Comparison of ENCODE assay signal across 9 mouse cellular contexts in the genomic region with DNA sequence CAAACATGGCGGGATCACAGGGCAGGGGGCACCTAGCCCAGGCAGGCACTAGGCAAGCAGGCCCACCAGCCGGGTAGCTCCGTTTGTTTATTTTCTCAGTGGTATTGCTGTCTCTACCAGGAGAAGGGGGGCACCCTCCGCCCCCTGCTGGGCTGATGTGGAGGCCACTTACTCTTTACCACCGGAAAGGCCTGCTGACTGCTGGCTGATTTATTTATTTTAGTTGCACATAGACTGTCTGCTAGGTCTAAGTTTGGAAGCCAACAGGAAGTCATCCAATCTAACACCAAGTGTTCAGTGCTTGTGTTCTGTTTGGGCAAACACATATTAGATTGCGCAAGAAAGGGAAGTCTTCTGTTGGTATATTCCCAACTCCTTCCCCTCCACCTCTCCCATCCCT.
DNase-seq lines count a peak whose midpoint lies in the region; ATAC-seq lines count a peak whose summit lies in the region.
"Had no signal": no experiment of that assay in that cellular context is flagged by ENCODE, and none has a peak within 500 bp of the region (broad histone marks: within the 10 kb centered on the region; RNA-seq: fewer than 3 reads in every experiment).

No protein-coding gene starts in this region.

- peaks cover 1% of the 10 kb centered on the region; the same call in 1 of the 2 replicates for H3K27me3 ChIP-seq in heart, embryonic 10.5 days (ENCODE audit: insufficient read depth, poor library complexity, severe bottlenecking)
- peaks cover 11% of the 10 kb centered on the region; the same call in 1 of the 2 replicates for H3K27me3 ChIP-seq in hindbrain, embryonic 13.5 days

- 30% methylated on average over 6 of the region's 6 CpGs for WGBS in heart, embryonic 10.5 days
- WGBS in hindbrain, embryonic 13.5 days, result 50% methylated on average over 6 of the region's 6 CpGs

- H3K27ac ChIP-seq in heart, embryonic 10.5 days, result peak overlapping the region; percentile 31; the same call in 1 of the 2 replicates
- no peak overlapping the region for H3K27ac ChIP-seq in hindbrain, embryonic 13.5 days
- H3K27ac ChIP-seq: limb, embryonic 12.5 days had no signal

- H3K9ac ChIP-seq in hindbrain, embryonic 13.5 days, result no peak overlapping the region
- H3K9ac ChIP-seq: limb, embryonic 12.5 days had no signal

- no peak for ATAC-seq in hindbrain, embryonic 13.5 days (ENCODE audit: low FRiP score)

- H3K36me3 ChIP-seq in heart, embryonic 10.5 days, result no peaks in the 10 kb centered on the region
- H3K36me3 ChIP-seq in hindbrain, embryonic 13.5 days, result no peaks in the 10 kb centered on the region
- H3K36me3 ChIP-seq: limb, embryonic 12.5 days had no signal

- no peak overlapping the region for H3K4me2 ChIP-seq in hindbrain, embryonic 13.5 days
- H3K4me2 ChIP-seq: limb, embryonic 12.5 days had no signal

- no peak overlapping the region for H3K4me3 ChIP-seq in heart, embryonic 10.5 days
- H3K4me3 ChIP-seq in hindbrain, embryonic 13.5 days, result no peak overlapping the region
- H3K4me3 ChIP-seq: limb, embryonic 12.5 days had no signal

- H3K4me1 ChIP-seq in heart, embryonic 10.5 days, result peaks cover 45% of the 10 kb centered on the region
- H3K4me1 ChIP-seq in hindbrain, embryonic 13.5 days (replicated peaks), result peaks cover 14% of the 10 kb centered on the region

- intact Hi-C loops in heart, postnatal 10 days (cut with DNase I), result loop anchor here (5.0 kb wide), 1 partner anchor 126 kb away; no protein-coding TSS in a partner anchor

- peak; percentile 96 for DNase-seq in heart, adult 11 months
- no peak for DNase-seq in heart, postnatal 10 days
- DNase-seq in adrenal gland, adult (ENCODE audit: inconsistent age in 2 of 2, low spot score in 1 of 2), result peak; percentile 60 to 81
- no peak for DNase-seq in heart, embryonic 10.5 days (ENCODE audit: low spot score)
- peak; percentile 72 to 82 for DNase-seq in kidney, postnatal 4 days
- DNase-seq in skeletal muscle tissue, adult 2 months (ENCODE audit: low read depth, low spot score), result peak; percentile 39
- no peak for DNase-seq in urinary bladder, adult 18-20 months (ENCODE audit: low spot score in 2 of 2)

- no peaks in the 10 kb centered on the region for H3K9me3 ChIP-seq in heart, embryonic 10.5 days
- no peaks in the 10 kb centered on the region for H3K9me3 ChIP-seq in hindbrain, embryonic 13.5 days
- H3K9me3 ChIP-seq: limb, embryonic 12.5 days had no signal

Comparison
In these comparisons a context has a peak if more than half of its experiments do, and no peak if none do; other contexts are left out.
1. DNase-seq: peak in heart, adult 11 months (single experiment), adrenal gland, adult (2 of 2), kidney, postnatal 4 days (2 of 2) and skeletal muscle tissue, adult 2 months (single experiment); none in heart, postnatal 10 days (0 of 2), heart, embryonic 10.5 days (single experiment) and urinary bladder, adult 18-20 months (0 of 2).